Mouse (Mus musculus) gastrocnemius, postnatal 4 days (tissue): ENCODE measurements around the gene Cd209g. TPM values are rescaled to one million over a fixed set of nuclear protein-coding genes. Genes with fewer than 3 reads are reported as not detected.

Source experiments
- total RNA-seq, 2 experiments: library from RNA; stranded (reverse); gene quantifications; 2 replicates each; pipeline ENCODE4 v1.2.3; 2021

The Cd209g gene
- total RNA-seq, 2 experiments from 2014 or later = 0.13 TPM; not detected in 1

Other genes with a start within 250 kb of the Cd209g start
- under 1 TPM; 0.56 to 0.62 TPM for gene Cd209b, start 207.3 kb upstream of the Cd209g start, total RNA-seq
- gene Cd209c, start 179.4 kb upstream of the Cd209g start, total RNA-seq = not detected
- gene Cd209f, start 28.3 kb upstream of the Cd209g start, total RNA-seq = 1 to 10 TPM; 2.3 to 3.1 TPM
- 10 to 100 TPM; 25.2 to 29.0 TPM for gene Evi5l, start 32.5 kb downstream of the Cd209g start, total RNA-seq
- gene Prr36, start 83.4 kb downstream of the Cd209g start, total RNA-seq = under 1 TPM; 0.13 to 0.27 TPM
- under 1 TPM in 1 of 2 experiments, not detected in 1; 0.07 TPM for gene Lrrc8e, start 92.7 kb downstream of the Cd209g start, total RNA-seq
- gene Map2k7, start 104.6 kb downstream of the Cd209g start, total RNA-seq = 10 to 100 TPM; 58.3 to 62.6 TPM
- gene Gm49320, start 104.8 kb downstream of the Cd209g start, total RNA-seq = under 1 TPM in 1 of 2 experiments, not detected in 1; 0.20 TPM
- 1 to 10 TPM; 5.2 to 9.7 TPM for gene Tgfbr3l, start 114.1 kb downstream of the Cd209g start, total RNA-seq
- 10 to 100 TPM; 21.7 to 22.5 TPM for gene Snapc2, start 119.0 kb downstream of the Cd209g start, total RNA-seq
- gene Ctxn1, start 125.2 kb downstream of the Cd209g start, total RNA-seq = 1 to 10 TPM; 7.5 to 8.0 TPM
- 10 to 100 TPM; 73.9 to 78.4 TPM for gene Timm44, start 141.8 kb downstream of the Cd209g start, total RNA-seq
- gene Ccl25, start 191.1 kb downstream of the Cd209g start, total RNA-seq = 10 to 100 TPM in 1 of 2 experiments, 1 to 10 TPM in 1; 7.6 to 11.9 TPM
- 10 to 100 TPM; 70.1 to 76.5 TPM for gene Elavl1, start 191.3 kb downstream of the Cd209g start, total RNA-seq